Mouse (Mus musculus): Measurements from ENCODE around the gene Syn3.

- no peak for TF ChIP-seq FLI1 (IDR thresholded peaks at IDR 0.05; ENCODE audit: low read length)
- no peak for TF ChIP-seq GATA1 (IDR thresholded peaks at IDR 0.05; ENCODE audit: borderline replicate concordance, low read length)
Observed at GRCm38 (mm10) chr10:86074134-86074533, 424.6 kb downstream of the Syn3 start.
